Mouse (Mus musculus): Measurements from ENCODE around the gene Myh10.

Gene Myh10

GRCm38 (mm10) chr11:68745374-68746200 lies 54.2 kb downstream of the Myh10 start:
- in situ Hi-C loops (cut with MboI, MseI) = no loop called here

- in situ Hi-C loops (cut with MboI, MseI) = no loop called here
These were observed 56.8 kb downstream of the Myh10 start for GRCm38 (mm10) chr11:68748121-68748520.

GRCm38 (mm10) chr11:68750206-68750605 lies 58.8 kb downstream of the Myh10 start:
- in situ Hi-C loops (cut with MboI, MseI) = no loop called here

- in situ Hi-C loops (cut with MboI, MseI) = no loop called here
These were observed 59.6 kb downstream of the Myh10 start for GRCm38 (mm10) chr11:68750938-68751337.

- in situ Hi-C loops (cut with MboI, MseI) = no loop called here
These were observed 62.9 kb downstream of the Myh10 start for GRCm38 (mm10) chr11:68754283-68754682.

- in situ Hi-C loops (cut with MboI, MseI) = no loop called here
These were observed 65.3 kb downstream of the Myh10 start for GRCm38 (mm10) chr11:68756456-68757348.

GRCm38 (mm10) chr11:68759691-68760090 lies 68.3 kb downstream of the Myh10 start:
- in situ Hi-C loops (cut with MboI, MseI) = no loop called here

- in situ Hi-C loops (cut with MboI, MseI) = no loop called here
These were observed 69.8 kb downstream of the Myh10 start for GRCm38 (mm10) chr11:68761155-68761554.

GRCm38 (mm10) chr11:68761664-68762063 lies 70.3 kb downstream of the Myh10 start:
- in situ Hi-C loops (cut with MboI, MseI) = no loop called here

- in situ Hi-C loops (cut with MboI, MseI) = no loop called here
These were observed 73.3 kb downstream of the Myh10 start for GRCm38 (mm10) chr11:68764622-68765021.

- in situ Hi-C loops (cut with MboI, MseI) = no loop called here
These were observed 76.6 kb downstream of the Myh10 start for GRCm38 (mm10) chr11:68767762-68768542.

- in situ Hi-C loops (cut with MboI, MseI) = no loop called here
These were observed 78.6 kb downstream of the Myh10 start for GRCm38 (mm10) chr11:68769770-68770510.

GRCm38 (mm10) chr11:68776147-68776655 lies 84.8 kb downstream of the Myh10 start:
- in situ Hi-C loops (cut with MboI, MseI) = no loop called here

- in situ Hi-C loops (cut with MboI, MseI) = no loop called here
These were observed 86.6 kb downstream of the Myh10 start for GRCm38 (mm10) chr11:68777933-68778332.

GRCm38 (mm10) chr11:68778855-68779254 lies 87.5 kb downstream of the Myh10 start:
- in situ Hi-C loops (cut with MboI, MseI) = no loop called here

- in situ Hi-C loops (cut with MboI, MseI) = no loop called here
These were observed 88.5 kb downstream of the Myh10 start for GRCm38 (mm10) chr11:68779735-68780465.

- in situ Hi-C loops (cut with MboI, MseI) = no loop called here
These were observed 89.2 kb downstream of the Myh10 start for GRCm38 (mm10) chr11:68780466-68781114.

- in situ Hi-C loops (cut with MboI, MseI) = no loop called here
These were observed 91.0 kb downstream of the Myh10 start for GRCm38 (mm10) chr11:68782336-68782735.

- in situ Hi-C loops (cut with MboI, MseI) = no loop called here
These were observed 94.5 kb downstream of the Myh10 start for GRCm38 (mm10) chr11:68785813-68786212.

- in situ Hi-C loops (cut with MboI, MseI) = no loop called here
These were observed 95.9 kb downstream of the Myh10 start for GRCm38 (mm10) chr11:68787222-68787621.

Data from regulatory T cell (primary cell).